Mouse (Mus musculus) macrophage (primary cell): Measurements from ENCODE around the gene Alk. TPM values are rescaled to one million over a fixed set of nuclear protein-coding genes. Genes with fewer than 3 reads are reported as not detected.

ENCODE experiments used
- H3K27ac ChIP-seq: fragments of 350-480 bp; formaldehyde crosslinking; 2 replicates; pipeline ENCODE4 v1.9.0; 2021
- H3K36me3 ChIP-seq: fragments of 350-480 bp; formaldehyde crosslinking; 2 replicates; pipeline ENCODE4 v1.9.0; 2021; ENCODE audit errors: inconsistent target
- H3K4me3 ChIP-seq: fragments of 350-480 bp; formaldehyde crosslinking; 2 replicates; pipeline ENCODE4 v1.9.0; 2021; ENCODE audit errors: inconsistent target
- H3K79me2 ChIP-seq: fragments of 350-480 bp; formaldehyde crosslinking; 2 replicates; pipeline ENCODE4 v1.9.0; 2021; ENCODE audit errors: inconsistent target
- WGBS: methylation state at CpG from one replicate; pipeline ENCODE4 v1.1.7; 2026; ENCODE audit warnings: inconsistent platforms; ENCODE audit not compliant: missing documents; 5-methylcytosine and 5-hydroxymethylcytosine counted together
- polyA plus RNA-seq: library from polyadenylated mRNA; stranded (reverse); fragments of 250-400 nt; gene quantifications from 3 replicates; pipeline ENCODE4 v1.2.4, GENCODE M21; 2018; ENCODE audit warnings: inconsistent platforms

Gene Alk
- polyA plus RNA-seq, 1 experiment from 2014 or later = not detected

DNA sequence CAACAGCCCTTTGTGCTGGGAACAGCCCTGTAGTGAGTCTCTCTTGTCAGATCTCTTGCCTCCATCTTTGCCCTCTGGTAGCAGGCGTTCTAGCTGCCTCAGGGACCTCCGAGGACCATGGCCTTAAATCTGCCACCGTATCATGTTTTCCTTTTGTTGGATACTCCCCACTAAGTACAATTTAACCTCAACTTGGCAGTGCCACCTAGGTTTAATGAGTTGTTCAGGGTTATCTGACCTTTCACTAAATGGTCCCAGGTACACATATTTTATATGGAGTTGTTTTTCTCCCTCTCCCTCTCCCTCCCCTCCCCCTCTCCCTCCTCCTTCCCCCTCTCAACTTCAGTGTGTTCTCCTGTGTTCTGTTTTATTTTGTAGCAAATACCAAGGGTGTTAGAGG is 669.1 kb downstream of the Alk start:
- H3K36me3 ChIP-seq = no peaks in the 10 kb centered on the region
- H3K27ac ChIP-seq = no peak overlapping the region
- H3K79me2 ChIP-seq = no peaks in the 10 kb centered on the region
- 93% methylated on average over 3 of the region's 3 CpGs for WGBS
- H3K4me3 ChIP-seq = no peak overlapping the region

DNA sequence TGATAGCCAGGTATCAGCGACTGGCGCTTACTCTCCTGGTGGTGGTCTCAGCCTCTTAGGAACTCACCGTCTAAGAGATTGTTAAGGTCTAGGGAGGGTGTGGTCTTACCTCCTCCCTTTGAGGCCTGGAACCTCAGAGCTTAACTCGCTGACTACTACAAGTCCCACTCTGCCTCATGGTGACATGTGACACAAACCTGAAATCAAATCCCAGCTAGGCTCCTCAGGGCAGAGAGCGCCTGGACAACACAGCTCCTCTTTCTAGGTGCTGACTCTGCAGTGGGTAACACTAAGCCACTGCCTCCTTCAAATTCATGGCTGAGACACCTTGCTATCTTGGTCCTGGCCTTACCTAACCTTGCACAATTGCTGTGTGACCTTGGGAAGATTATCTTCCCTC is 689.5 kb downstream of the Alk start:
- no peaks in the 10 kb centered on the region for H3K79me2 ChIP-seq
- H3K36me3 ChIP-seq = no peaks in the 10 kb centered on the region
- no peak overlapping the region for H3K4me3 ChIP-seq
- H3K27ac ChIP-seq = no peak overlapping the region
- WGBS = 93% methylated on average over 5 of the region's 5 CpGs

DNA sequence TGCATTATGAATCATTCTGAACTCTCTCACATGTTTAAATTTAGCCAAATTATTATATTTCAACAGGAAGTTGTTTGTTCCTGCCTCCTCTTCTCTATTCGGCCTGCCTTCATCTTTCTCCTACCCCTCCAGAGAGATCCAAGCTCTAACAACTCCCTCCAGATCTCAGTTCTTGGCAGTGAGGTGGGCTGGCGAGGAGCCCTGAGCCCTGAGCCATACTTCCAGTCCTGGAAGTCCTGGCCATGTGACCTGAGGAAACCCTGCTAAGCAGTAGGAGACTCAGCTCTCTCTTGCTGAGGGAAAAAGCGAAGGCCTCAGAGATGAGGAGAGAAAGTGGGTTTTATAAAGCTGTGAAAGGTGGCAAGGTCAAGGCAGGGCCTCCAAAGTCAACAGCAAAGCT is 689.9 kb downstream of the Alk start:
- no peaks in the 10 kb centered on the region for H3K79me2 ChIP-seq
- WGBS = 64% methylated on average over 3 of the region's 3 CpGs
- H3K36me3 ChIP-seq = no peaks in the 10 kb centered on the region
- H3K27ac ChIP-seq = no peak overlapping the region
- no peak overlapping the region for H3K4me3 ChIP-seq

DNA sequence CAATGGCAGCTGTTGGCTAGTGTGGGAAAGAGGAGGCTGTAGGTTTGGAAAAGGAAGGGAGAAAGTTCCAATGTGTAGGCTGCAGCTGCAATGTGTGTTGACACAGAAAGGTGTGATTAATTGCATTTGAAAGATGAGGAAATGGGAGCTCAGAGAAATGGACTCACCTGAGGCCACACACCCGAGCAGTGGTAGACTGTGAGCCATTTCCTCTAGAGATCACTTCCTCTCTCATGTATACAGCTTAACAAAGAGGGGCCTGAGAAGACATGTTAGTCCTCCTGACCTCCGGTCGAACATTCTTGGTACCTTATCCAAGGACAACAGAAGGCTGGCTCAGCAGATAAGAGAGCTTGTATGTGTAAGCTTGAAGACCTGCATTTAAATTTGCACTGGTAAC is 691.2 kb downstream of the Alk start:
- 51% methylated on average over 3 of the region's 3 CpGs for WGBS
- no peak overlapping the region for H3K27ac ChIP-seq
- H3K4me3 ChIP-seq = no peak overlapping the region
- no peaks in the 10 kb centered on the region for H3K79me2 ChIP-seq
- H3K36me3 ChIP-seq = no peaks in the 10 kb centered on the region

DNA sequence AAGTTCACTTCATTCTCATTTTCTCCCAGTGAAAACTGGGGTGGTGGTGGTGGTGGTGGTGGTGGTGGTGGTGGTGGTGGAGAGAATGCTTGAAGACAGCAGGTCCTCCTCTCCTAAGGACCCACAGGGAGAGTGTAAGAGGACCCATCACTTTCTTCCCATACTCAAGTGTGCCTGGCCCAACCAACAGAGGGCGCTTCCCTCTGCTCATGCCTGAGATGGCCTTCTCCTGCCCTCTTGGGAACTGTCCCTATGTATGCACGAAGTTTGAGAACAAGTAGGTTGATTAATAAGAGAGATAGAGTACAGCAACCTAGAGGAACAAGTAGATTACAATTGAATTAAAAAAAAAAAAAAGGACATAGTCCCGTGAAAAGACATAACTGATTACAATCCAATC is 695.3 kb downstream of the Alk start:
- Histone ChIP-seq H3K4me3 (no peak overlapping the region), H3K79me2 (no peaks in the 10 kb centered on the region), H3K27ac (no peak overlapping the region), H3K36me3 (no peaks in the 10 kb centered on the region)
- WGBS = 19% methylated on average over 3 of the region's 3 CpGs

DNA sequence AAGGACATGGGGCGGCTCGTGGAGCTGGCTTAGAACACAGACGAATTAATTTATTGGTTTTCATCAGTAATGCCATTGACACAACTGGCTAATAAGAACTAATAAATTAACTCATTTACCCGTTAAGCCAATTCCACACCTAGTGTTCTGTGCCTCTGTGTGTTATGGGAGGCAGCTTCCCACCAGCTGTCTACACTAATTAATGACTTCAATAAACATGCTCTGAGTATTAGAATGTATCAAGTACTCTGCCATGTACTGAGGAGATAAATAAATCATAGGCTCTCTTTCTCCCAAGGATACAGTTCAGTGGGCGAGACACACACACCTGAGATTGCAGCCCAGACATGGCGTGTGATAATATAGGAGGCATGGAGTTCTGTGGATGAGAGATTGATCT is 723.1 kb downstream of the Alk start:
- 99% methylated on average over 6 of the region's 6 CpGs for WGBS
- no peaks in the 10 kb centered on the region for H3K36me3 ChIP-seq
- no peaks in the 10 kb centered on the region for H3K79me2 ChIP-seq
- H3K27ac ChIP-seq = no peak overlapping the region
- no peak overlapping the region for H3K4me3 ChIP-seq

DNA sequence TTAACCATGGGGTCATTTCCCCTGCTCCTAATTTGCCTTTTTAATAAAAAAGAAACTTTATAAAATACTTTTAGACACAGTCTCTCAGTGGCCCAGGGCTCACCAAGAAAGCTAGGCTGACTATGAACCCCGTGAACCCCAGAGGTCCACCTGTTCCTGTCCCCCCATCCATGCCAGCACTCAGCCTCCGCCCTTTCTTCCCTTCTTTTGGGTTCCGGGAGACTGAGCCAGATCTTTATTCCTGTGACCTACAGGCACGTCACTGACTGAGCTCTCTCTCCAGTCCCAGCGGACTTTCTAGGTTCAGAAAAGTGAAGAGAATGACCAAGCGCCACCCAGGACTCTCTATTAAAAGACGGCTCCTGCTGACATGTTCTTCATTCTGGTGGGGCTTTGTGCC is 728.9 kb downstream of the Alk start:
- H3K79me2 ChIP-seq = no peaks in the 10 kb centered on the region
- H3K27ac ChIP-seq = no peak overlapping the region
- WGBS = 89% methylated on average over 7 of the region's 7 CpGs
- no peak overlapping the region for H3K4me3 ChIP-seq
- H3K36me3 ChIP-seq = no peaks in the 10 kb centered on the region

DNA sequence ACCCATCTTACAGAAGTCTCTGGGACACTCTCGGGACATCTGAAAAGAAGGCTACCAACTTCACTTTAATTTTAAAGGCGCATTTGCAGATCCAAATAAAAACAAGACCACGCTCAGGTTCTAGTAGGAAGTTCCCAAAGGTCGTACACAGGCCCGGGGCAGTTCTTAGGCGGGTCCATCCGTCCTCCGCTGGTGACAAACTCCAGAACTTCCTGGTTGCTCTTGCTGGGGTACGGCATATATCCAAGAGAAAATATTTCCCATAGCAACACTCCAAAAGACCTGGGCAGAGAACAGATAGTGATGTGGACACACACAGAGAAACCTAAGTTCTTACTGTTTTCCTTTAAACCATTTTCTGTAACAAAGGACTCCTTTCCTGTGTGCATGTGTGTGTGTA is 729.6 kb downstream of the Alk start:
- H3K36me3 ChIP-seq = no peaks in the 10 kb centered on the region
- no peak overlapping the region for H3K4me3 ChIP-seq
- 81% methylated on average over 9 of the region's 9 CpGs for WGBS

DNA sequence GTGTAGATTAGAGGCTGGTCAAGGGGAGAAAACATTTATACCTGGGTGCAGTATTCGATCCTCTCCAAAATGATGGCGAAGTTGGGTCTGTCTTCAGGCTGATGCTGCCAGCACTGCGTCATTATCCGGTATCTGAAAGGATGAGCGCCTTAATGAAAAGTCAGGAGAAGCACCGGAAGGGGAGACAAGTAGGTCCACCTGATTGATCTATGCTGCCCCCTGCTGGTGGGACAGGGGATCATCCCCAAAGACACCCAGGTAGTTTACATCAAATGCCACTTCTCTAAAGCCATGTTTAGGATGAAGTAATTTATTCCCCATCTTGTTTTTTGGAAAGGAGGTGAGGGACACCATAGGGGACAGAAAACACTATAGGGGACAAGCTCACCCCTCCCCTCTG is 730.4 kb downstream of the Alk start:
- WGBS = 33% methylated on average over 6 of the region's 6 CpGs
- H3K36me3 ChIP-seq = no peaks in the 10 kb centered on the region
- no peak overlapping the region for H3K4me3 ChIP-seq
- no peak overlapping the region for H3K27ac ChIP-seq
- no peaks in the 10 kb centered on the region for H3K79me2 ChIP-seq

More for the DNA sequence above, 729.6 kb downstream of the Alk start:
- H3K79me2 ChIP-seq = no peaks in the 10 kb centered on the region
- no peak overlapping the region for H3K27ac ChIP-seq

DNA sequence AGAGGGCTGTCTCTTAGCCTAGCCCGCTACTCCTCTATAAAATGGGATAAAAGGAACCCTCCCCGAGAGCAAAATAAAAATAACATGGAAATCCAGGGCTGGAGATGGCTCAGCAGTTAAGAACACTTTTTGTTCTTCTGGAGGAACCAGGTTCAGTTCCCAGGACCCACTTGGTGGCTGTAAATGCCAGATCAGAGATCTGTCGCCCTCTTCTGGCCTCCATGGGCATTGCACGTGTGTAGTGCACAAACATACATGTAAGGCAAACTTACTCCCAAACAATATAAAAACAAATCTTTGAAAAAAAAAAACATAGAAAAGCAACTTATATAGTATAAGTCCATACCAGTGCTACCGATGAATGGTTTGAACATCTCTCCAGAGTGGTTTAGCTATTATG is 731.5 kb downstream of the Alk start:
- 52% methylated on average over 5 of the region's 5 CpGs for WGBS
- no peak overlapping the region for H3K27ac ChIP-seq
- H3K79me2 ChIP-seq = no peaks in the 10 kb centered on the region
- H3K4me3 ChIP-seq = no peak overlapping the region
- H3K36me3 ChIP-seq = no peaks in the 10 kb centered on the region

DNA sequence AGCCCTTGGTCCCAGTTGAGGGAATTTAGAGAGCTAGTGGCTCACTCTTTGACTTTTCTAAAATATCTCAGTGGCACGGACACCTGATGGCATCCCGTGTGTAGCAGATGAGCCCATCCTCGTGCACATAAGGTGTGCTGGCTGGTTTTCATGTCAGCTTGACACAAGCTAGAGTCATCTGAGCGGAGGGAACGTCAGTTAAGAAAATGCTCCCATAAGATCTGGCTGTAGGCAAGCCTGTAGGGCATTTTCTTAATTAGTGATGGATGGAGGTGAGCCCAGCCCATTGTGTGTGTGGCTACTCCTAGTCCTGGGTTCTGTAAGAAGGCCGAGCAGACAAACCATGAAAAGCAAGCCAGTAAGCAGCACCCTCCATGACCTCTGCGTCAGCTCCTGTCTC is 732.4 kb downstream of the Alk start:
- Histone ChIP-seq H3K27ac (no peak overlapping the region), H3K4me3 (no peak overlapping the region), H3K79me2 (no peaks in the 10 kb centered on the region), H3K36me3 (no peaks in the 10 kb centered on the region)
- WGBS = 90% methylated on average over 6 of the region's 7 CpGs

DNA sequence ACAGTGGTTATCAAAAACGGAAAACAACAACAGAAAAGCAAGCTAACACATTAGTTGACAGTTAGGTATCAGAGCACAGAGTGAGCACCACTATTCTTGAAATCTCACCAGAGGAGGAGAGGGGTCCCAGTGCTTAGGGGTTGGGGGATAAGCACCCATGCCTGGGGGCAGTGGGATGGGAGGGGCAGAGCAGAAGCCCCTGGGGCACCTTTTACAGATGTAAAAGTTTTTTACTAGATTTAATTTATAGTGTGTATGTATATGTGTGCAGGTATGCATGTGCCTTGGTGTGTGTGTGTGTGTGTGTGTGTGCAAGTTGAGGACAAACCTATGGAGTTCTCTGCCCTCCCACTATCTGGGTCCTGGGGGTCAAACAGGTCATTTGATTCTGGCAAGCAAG is 733.8 kb downstream of the Alk start:
- H3K79me2 ChIP-seq = no peaks in the 10 kb centered on the region
- no peak overlapping the region for H3K4me3 ChIP-seq
- no peaks in the 10 kb centered on the region for H3K36me3 ChIP-seq
- no CpG with 5 or more reads among the region's 1 CpGs for WGBS
- H3K27ac ChIP-seq = no peak overlapping the region

DNA sequence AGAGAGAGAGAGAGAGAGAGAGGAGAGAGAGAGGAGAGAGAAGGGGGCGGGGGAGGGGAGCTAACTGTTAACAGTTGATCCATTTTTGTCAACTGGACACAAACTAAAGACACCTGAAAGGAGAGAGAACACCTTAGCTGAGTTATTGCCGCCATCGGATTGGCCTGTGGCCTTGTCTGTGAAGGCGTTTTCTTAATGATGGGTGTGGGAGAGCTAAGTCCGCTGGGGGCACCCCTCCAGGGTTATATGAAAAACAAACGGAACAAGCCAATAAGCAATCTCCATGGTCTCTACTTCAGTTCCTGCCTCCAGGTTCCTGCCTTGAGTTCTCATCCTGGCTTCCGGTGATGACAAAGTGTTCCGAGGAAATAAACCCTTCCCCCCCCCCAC is 734.2 kb downstream of the Alk start:
- no peaks in the 10 kb centered on the region for H3K79me2 ChIP-seq
- H3K4me3 ChIP-seq = no peak overlapping the region
- H3K36me3 ChIP-seq = no peaks in the 10 kb centered on the region
- no peak overlapping the region for H3K27ac ChIP-seq
- 81% methylated on average over 6 of the region's 8 CpGs for WGBS

DNA sequence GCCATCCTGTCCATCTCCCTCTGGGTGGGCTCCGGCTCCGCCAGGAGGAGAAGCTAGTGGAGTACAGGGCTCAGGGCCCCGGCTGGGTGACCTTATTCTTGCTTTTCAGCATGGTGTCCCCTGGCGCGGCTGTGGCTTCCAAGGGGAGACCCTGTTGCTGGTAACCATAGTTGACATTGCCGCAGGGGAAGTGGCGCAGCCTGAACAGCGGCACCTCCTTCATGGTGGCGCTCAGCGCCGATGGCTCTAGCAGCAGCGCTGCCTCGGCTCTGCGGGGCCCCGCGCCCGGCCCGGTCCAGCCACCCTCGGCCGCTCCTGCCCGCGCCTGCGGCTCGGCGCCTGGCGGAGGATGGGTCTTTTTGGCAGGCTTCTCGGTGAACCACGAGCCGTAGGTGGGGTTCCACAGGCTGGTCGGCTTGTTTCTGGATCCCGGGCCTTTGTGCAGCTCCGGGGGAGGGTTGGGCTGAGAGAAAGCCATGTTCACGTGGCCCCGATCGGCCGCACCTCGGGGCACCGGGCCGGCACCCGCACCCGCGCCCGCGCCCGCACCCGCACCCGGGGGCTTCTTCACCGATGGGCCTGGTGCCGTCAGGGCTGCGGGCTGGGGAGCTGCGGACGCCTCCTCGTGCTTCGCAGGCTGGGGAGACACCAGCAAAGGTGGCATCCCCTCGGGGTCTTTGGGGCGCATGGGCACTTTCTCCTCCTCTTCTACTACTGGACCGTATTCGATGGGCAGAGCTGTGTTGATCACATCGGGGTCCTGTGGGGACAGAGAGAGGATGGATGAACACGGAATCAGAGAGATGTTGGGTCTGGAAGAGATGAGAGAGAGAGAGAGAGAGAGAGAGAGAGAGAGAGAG is 734.8 kb downstream of the Alk start:
- whole genome bisulfite sequencing = 9% methylated on average over 53 of the region's 60 CpGs
- no peak overlapping the region for H3K4me3 ChIP-seq
- H3K79me2 ChIP-seq = no peaks in the 10 kb centered on the region
- no peak overlapping the region for H3K27ac ChIP-seq
- H3K36me3 ChIP-seq = no peaks in the 10 kb centered on the region

DNA sequence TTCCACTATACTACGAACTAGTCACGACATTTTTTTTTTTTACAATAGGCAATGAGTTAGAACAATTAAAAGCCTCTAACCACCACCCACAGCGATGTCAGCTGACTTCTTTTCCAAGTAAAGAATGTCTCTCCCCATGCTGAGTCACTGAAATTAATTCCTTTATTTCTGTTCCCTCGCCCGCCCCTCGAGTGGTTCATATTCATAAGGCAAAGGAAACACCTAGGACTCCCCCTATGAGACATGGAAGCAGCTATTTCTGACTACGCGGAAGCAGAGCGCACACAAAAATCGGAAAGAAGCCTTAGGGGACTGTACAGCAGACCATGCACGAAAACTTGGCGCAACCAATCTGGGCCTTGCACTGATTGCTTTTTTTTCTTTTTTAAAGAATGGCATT is 735.6 kb downstream of the Alk start:
- H3K79me2 ChIP-seq = no peaks in the 10 kb centered on the region
- H3K36me3 ChIP-seq = no peaks in the 10 kb centered on the region
- no peak overlapping the region for H3K27ac ChIP-seq
- H3K4me3 ChIP-seq = no peak overlapping the region
- WGBS = 84% methylated on average over 12 of the region's 12 CpGs

DNA sequence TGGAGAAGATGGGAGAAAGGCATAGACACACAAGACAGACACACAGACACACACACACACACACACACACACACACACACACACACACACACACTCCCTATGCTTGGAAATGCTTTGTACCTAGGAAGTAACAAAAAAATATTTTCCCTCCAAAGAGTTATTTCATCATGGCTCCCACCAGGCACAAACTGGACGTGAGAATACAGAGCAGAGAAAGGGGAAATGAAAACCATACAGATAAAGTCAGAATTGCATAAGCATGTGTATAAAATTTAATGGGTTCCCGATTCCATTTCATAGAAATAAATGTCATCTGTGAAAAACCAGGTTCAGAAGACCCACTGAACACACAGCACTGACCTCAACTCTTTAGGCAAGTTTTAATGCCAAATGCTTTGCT is 736.5 kb downstream of the Alk start:
- Histone ChIP-seq H3K79me2 (no peaks in the 10 kb centered on the region), H3K36me3 (no peaks in the 10 kb centered on the region), H3K4me3 (no peak overlapping the region), H3K27ac (no peak overlapping the region)
- 0% methylated on average over 2 of the region's 2 CpGs for WGBS
